Comparison of ENCODE assay signal across 8 mouse cellular contexts in genomic region chr1:84153943-84154342, GRCm38 (mm10).
DNase-seq lines count a peak whose midpoint lies in the region; ATAC-seq and TF ChIP-seq lines count a peak whose summit lies in the region.

No protein-coding gene starts in this region.

- peak; percentile 35; the same call in 1 of the 2 replicates for TF ChIP-seq CTCF in heart, postnatal 0 days (IDR thresholded peaks at IDR 0.05; ENCODE audit: low read depth)

- H3K27me3 ChIP-seq in heart, postnatal 0 days (ENCODE audit: control insufficient read depth, insufficient read depth, low read length), result no peaks in the 10 kb centered on the region
- no peaks in the 10 kb centered on the region for H3K27me3 ChIP-seq in heart, embryonic 11.5 days (ENCODE audit: control insufficient read depth, insufficient read depth, low read length)
- no peaks in the 10 kb centered on the region for H3K27me3 ChIP-seq in embryonic facial prominence, embryonic 11.5 days (ENCODE audit: control insufficient read depth, insufficient read depth, low read length)

- WGBS in heart, postnatal 0 days, result 57% methylated on average over 4 of the region's 4 CpGs
- WGBS in heart, embryonic 11.5 days (ENCODE audit: insufficient replicate concordance), result 57% methylated on average over 4 of the region's 4 CpGs
- 60% methylated on average over 4 of the region's 4 CpGs for WGBS in embryonic facial prominence, embryonic 11.5 days

- H3K9me3 ChIP-seq in heart, postnatal 0 days (replicated peaks; ENCODE audit: control insufficient read depth, low read length), result no peaks in the 10 kb centered on the region
- no peaks in the 10 kb centered on the region for H3K9me3 ChIP-seq in heart, embryonic 11.5 days (replicated peaks; ENCODE audit: control insufficient read depth, low read length)
- no peaks in the 10 kb centered on the region for H3K9me3 ChIP-seq in embryonic facial prominence, embryonic 11.5 days (replicated peaks; ENCODE audit: control insufficient read depth, low read length)

- no peaks in the 10 kb centered on the region for H3K4me1 ChIP-seq in heart, postnatal 0 days (ENCODE audit: control insufficient read depth, insufficient read depth)
- H3K4me1 ChIP-seq in heart, embryonic 11.5 days (ENCODE audit: control insufficient read depth, insufficient read depth, low read length), result no peaks in the 10 kb centered on the region
- H3K4me1 ChIP-seq in embryonic facial prominence, embryonic 11.5 days (ENCODE audit: control insufficient read depth, insufficient read depth, low read length), result no peaks in the 10 kb centered on the region

- H3K36me3 ChIP-seq in heart, postnatal 0 days (replicated peaks; ENCODE audit: control insufficient read depth, insufficient read depth, low read length), result no peaks in the 10 kb centered on the region
- H3K36me3 ChIP-seq in heart, embryonic 11.5 days (ENCODE audit: control insufficient read depth, insufficient read depth, low read length), result no peaks in the 10 kb centered on the region
- H3K36me3 ChIP-seq in embryonic facial prominence, embryonic 11.5 days (replicated peaks; ENCODE audit: control insufficient read depth, insufficient read depth, low read depth, low read length), result no peaks in the 10 kb centered on the region

- H3K4me2 ChIP-seq in heart, postnatal 0 days (ENCODE audit: low read depth, low read length), result no peak overlapping the region
- H3K4me2 ChIP-seq in heart, embryonic 11.5 days, result no peak overlapping the region
- H3K4me2 ChIP-seq in embryonic facial prominence, embryonic 11.5 days (ENCODE audit: low read depth, low read length), result no peak overlapping the region

- no peak overlapping the region for H3K9ac ChIP-seq in heart, postnatal 0 days (replicated peaks; ENCODE audit: low read depth, low read length)
- no peak overlapping the region for H3K9ac ChIP-seq in heart, embryonic 11.5 days (ENCODE audit: low read depth, low read length)
- H3K9ac ChIP-seq in embryonic facial prominence, embryonic 11.5 days (replicated peaks; ENCODE audit: low read length), result no peak overlapping the region

- no peak overlapping the region for H3K4me3 ChIP-seq in heart, postnatal 0 days (ENCODE audit: low read depth, low read length)
- H3K4me3 ChIP-seq in heart, embryonic 11.5 days (ENCODE audit: low read depth, low read length), result no peak overlapping the region
- H3K4me3 ChIP-seq in embryonic facial prominence, embryonic 11.5 days (ENCODE audit: low read depth, low read length), result no peak overlapping the region

- TF ChIP-seq EP300 in heart, postnatal 0 days (IDR thresholded peaks at IDR 0.05; ENCODE audit: low read depth), result no peak

- no peak overlapping the region for H3K27ac ChIP-seq in heart, postnatal 0 days (ENCODE audit: low read depth)
- no peak overlapping the region for H3K27ac ChIP-seq in heart, embryonic 11.5 days (ENCODE audit: low read depth, low read length)
- H3K27ac ChIP-seq in embryonic facial prominence, embryonic 11.5 days (replicated peaks; ENCODE audit: low read depth, low read length), result no peak overlapping the region

- DNase-seq in heart, postnatal 0 days (ENCODE audit: low spot score), result peak; percentile 17
- DNase-seq in thymus, postnatal 4 days, result peak; percentile 6
- no peak for DNase-seq in thymus, postnatal 10 days (ENCODE audit: low spot score in 2 of 2)
- peak; percentile 53 for DNase-seq in embryonic facial prominence, embryonic 11.5 days (ENCODE audit: low spot score)
- DNase-seq in left cerebral cortex, postnatal 25 days (ENCODE audit: low spot score in 2 of 2), result peak; percentile 20 to 34
- DNase-seq in thymus, postnatal 36 days, result no peak
- DNase-seq in urinary bladder, adult 2 months (ENCODE audit: low spot score), result no peak

- intact Hi-C loops in left cerebral cortex, postnatal 25 days (cut with DNase I), result loop anchor here (5.0 kb wide), 1 partner anchor 407 kb away; no protein-coding TSS in a partner anchor

- ATAC-seq in heart, postnatal 0 days (ENCODE audit: insufficient read depth, low read depth), result no peak
- ATAC-seq in heart, embryonic 11.5 days (replicated peaks; ENCODE audit: insufficient number of reproducible peaks, low FRiP score, low TSS enrichment), result no peak
- no peak for ATAC-seq in embryonic facial prominence, embryonic 11.5 days (replicated peaks; ENCODE audit: insufficient number of reproducible peaks, low FRiP score, low TSS enrichment, low read depth)

Comparison
In these comparisons a context has a peak if more than half of its experiments do, and no peak if none do; other contexts are left out.
1. DNase-seq: peak in heart, postnatal 0 days (single experiment), thymus, postnatal 4 days (single experiment), embryonic facial prominence, embryonic 11.5 days (single experiment) and left cerebral cortex, postnatal 25 days (2 of 2); none in thymus, postnatal 10 days (0 of 2), thymus, postnatal 36 days (0 of 2) and urinary bladder, adult 2 months (single experiment).